Mouse (Mus musculus) ovary, postnatal 36 days (tissue): ENCODE measurements around the gene Rint1.
"Not testable (repeated sequence)": the region's sequence is repeated elsewhere in the genome, so short reads cannot be mapped to it uniquely, and the experiment has no call there.

Experiments
- DNase-seq: peaks from one replicate; pipeline ENCODE4 v3.0.0; 2022; ENCODE audit warnings: low spot score, mixed read lengths

The Rint1 gene

DNA sequence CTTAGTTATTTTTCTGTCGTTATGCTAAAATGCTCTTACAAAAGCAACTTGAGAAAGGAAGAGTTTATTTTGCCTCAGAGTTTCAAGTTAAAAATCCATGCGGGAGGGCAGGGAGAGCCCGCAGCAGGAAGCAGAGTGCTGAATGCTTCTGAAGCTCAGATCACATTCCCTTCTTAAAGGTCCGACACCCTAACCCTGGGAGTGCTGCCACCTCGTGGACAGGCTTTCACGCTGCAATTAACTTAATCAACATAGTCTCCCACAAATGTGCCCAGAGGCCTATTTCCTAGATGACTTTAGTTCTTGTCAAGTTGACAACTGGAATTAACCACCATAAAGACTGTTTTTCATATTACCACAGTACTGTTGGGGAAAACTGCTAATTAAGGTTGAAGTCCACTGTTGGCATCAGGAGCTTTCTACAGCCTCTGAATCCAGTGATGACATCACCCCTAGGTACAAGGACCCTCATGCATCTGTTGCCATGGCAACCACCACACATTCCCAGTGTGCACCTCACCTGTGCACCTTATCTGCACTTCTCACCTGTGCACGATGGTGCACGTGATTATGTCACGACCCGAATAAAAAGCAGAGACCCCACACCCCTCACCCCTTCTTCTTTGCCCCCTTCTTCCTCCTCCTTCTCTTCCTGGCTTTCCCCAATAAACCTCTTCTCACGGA lies 39.0 kb downstream of the Rint1 start:
- peak; percentile 57 for DNase-seq

DNA sequence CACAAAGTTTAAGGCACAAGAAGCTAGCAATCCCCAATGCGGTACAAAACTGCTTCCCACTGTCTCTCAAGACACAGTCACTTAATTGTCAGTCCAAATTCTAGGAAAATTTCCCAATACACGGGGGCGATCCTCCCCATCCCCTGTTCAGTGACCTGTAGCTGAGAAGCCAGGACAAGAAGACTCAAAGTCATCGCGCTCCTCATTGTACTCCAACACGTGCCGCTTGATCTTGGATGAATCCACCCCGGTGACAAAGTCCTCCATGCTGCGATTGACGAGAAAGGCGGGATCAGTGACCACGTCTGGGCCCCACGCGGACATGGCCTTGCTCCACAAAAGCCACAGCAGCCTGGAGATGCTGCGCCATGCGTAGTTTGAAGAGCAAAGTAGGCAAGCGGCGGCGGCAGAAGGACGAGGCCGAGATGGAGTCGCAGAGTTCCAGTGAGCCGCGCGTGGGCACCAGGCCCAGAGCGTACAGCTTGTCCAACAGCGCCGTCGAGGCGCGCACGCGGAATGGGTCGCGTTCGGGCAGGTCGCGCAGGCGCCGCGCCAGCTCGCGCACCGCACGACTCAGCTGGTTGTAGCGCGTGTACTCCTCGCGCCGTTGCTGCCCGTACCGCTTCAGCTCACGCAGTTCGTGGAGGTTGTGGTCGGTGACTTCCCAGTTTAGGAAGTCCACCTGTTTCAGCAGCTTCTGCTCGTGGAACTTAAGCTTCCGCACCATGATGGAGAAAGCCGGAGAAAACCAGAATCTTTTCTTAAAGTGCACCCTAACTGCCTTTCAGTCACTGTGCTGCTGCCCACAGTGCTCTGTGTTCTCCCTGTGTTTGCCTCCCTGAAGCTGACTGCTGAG lies 43.6 kb downstream of the Rint1 start:
- peak; percentile 31 for DNase-seq

DNA sequence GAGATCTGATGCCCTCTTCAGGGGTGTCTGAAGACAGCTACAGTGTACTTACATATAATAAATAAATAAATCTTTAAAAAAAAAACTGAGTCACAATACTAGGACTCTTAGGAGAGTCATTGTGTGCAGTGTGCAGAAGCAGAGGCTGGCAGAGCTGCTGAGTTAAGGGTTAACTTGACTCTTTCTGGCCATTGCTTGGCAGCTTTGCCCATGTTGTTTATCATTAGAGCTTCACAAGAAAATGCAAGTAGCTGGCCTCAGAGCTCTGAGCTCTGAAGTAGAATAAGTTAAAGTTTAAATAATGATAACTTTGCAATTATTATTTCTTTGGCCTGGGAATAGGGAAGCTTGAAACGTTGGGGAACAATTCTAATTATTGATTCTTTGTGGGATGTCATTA lies 48.2 kb downstream of the Rint1 start:
- DNase-seq = not testable (repeated sequence)

DNA sequence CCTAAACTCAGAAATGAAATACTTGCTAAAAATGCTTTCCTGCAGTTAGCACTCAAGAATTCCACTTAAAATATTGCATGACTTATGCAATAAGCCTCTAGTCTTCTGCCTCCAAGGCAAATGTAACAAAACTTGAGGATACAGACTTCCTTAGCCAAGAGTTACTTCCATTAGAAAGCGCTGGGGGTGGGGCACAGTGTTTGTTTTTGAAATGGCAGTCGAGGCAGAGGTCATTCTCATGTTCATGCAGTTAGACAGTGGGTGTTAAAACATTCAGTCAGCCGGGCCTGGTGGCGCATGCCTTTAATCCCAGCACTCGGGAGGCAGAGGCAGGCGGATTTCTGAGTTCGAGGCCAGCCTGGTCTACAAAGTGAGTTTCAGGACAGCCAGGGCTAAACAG lies 50.6 kb downstream of the Rint1 start:
- DNase-seq = no peak

DNA sequence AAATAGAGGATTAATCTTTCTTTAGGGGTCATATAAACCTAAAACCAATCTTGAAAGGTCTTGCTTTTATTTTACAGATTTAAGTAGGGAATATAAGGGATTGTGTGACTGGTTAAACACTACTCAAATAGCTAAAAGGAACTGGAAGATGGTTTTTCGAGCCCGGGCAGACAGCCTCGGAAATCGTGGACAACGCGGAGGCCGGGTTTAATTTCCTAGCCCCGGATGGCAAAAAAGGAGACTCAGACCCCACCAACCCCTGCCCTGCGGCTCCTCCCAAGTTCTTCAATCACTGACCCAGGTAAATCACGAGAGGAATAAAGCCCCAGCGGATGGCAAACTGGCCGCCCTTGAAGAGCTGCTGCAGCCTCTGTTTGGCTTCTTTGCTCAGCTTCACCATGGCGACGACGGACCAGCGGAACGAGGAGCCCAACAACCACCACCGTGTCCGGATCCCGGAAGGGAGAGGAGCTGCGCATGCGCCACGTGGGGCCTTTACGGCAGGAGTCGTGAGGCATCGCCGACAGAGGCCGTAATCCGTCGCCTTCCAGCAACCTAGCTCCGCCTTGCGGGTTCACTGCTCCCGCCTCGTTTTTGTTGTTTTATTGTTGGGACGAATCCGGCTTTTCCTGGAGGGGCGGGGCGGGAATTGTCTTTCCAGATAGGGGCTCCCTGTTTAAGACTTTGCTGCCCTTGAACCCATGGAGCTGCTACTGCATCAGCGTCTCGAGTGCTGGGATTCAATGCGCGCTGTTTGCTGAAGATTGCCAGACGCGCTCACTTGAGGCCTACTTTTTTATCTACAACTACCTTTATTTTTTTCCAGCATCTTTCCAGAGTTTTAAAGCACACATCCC lies 56.4 kb downstream of the Rint1 start, which contains the start of gene Tomm7:
Gene Tomm7, minus strand, starts transcription at position 488 of the 857 bp plus-strand sequence.
- DNase-seq = peak; percentile 97

DNA sequence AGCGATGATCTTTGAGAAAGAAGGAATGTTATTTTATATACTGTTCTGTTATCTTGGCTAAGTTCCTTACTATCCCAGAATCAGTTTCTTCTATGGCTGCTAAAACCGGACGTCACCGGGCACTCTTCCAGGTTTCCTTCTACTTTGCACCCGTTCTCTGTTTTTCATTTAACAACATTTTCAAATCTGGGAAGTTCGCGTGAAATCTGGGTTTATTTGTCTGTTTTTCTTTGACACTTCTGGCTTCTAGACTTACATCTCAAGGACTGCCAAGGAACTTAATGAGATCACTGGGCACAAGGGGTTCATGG lies 57.0 kb downstream of the Rint1 start:
- DNase-seq = peak; percentile 20

DNA sequence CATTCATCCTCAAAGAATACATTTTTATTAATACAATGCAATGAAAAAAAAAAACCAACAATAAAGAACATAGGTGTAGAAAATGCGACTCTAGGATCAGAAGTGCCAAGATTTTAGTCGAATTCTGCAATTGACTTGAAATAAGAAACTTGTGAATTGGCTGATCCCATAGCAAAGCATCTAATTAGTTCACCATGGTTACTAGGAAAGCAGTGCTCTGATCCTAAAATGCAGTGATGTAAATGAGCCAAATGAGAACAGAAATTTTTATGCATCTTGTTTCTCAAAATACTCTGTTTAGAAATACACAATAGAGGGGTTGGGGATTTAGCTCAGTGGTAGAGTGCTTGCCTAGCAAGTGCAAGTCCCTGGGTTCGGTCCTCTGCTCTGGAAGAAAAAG lies 57.6 kb downstream of the Rint1 start:
- no peak for DNase-seq

DNA sequence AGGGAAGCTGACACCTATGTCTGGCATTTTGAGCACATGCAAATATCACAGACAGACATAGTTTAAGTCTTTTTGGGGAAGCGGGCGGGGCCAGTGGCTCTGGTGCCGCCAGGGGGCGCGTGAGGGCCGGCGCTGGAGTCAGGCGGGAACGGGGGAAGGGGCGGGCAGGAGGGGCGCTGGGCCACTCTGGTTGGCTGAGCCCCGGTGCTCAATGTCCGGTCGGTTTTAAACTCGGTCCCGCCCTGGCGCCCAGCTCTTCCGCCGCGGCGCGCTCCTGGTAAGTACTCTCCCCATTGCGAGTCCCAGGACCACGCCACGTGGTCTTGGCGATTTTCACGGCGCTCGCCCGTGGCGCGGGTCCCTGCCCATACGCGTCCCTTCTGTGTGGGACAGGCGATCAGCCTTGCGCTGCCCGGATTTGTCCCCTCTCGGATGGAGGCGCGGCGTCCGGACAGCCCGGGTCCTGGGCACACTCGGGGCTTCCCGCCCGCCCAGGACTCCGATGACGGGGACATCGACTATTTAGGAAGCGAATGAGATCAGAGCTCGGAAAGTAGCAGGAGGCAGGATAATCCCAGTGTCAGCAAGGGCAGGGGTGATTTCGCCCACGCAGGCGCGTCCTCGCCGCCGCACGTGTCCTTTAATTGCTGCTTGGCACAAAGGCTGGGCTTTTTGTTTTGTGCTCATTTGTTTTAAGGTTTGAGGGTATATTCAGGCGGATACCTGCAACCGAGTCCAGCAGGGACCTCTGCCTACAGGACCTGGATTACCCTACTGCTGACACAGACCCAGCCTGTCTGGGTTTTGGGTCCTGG lies 63.0 kb downstream of the Rint1 start:
- DNase-seq = peak; percentile 92

DNA sequence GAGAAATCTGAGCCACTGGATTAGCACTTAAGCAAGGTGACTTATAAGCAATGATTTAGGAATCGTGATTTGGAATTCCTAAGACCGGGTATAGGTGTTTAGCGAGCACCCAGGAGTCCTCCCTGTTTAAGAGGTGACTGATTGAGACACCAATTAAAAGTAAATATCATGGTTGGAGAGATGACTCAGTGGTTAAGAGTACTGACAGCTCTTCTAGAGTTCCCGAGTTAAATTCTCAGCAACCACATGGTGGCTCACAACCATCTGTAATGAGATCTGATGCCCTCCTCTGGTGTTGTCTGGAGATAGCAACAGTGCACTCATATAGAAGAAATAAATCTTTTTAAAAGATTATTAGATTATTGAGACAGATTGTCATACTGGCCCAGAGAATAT lies 63.6 kb downstream of the Rint1 start:
- DNase-seq = not testable (repeated sequence)

DNA sequence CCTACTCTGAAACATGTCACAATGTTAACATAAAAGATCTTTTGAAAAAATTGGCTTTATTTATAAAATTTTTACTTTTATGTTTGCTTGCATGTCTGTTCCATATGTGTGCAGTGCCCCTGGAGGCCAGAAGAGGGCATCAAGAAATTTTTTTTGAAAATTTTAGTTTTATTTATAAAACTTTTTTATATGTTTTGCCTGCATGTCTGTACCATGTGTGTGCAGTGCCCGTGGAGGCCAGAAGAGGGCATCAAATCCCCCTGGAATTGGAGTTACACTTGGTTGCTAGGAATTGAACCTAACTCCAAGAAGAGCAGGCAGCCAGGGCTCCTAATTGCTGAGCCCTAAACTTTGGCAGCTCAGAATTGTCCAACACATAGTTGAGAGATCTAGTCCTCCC lies 65.4 kb downstream of the Rint1 start:
- DNase-seq = not testable (repeated sequence)

DNA sequence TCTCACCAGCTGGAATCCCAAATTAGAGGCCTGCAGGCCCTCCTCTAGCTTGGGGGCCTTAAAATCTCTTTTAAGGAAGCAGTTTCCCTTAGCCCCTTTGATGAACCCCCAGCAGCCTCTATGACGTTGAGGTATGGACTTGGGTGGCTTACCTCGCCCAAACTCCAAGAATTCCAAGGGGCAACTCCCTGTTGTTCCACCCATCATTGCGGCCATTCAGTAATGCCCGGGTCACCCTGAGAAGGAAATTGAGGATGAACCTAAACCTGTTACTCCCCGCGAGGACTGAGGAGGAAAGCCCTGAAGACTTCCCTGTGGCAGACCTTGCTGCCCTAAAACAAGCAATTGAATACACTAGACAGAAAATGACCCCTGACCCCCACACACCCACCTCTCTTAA lies 68.0 kb downstream of the Rint1 start:
- DNase-seq = no peak

DNA sequence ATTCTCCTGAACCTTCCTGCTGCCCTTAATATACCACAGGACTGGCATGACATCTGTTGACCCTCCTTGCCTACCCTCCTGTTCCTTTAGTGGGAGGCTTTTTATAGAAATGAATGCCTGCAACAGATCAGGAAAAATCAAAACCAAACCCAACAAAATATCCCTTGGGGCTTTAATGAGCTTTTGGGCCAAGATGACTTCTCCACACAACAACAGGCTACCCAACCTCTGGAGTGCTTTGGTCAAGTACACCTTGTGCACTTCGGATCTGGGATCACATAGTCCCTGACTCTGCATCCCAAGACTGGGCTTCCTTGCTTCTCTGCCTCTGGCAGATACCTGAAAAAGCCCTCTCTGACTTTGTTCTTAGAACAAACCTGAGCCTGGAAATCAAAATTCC lies 68.7 kb downstream of the Rint1 start:
- DNase-seq = no peak

DNA sequence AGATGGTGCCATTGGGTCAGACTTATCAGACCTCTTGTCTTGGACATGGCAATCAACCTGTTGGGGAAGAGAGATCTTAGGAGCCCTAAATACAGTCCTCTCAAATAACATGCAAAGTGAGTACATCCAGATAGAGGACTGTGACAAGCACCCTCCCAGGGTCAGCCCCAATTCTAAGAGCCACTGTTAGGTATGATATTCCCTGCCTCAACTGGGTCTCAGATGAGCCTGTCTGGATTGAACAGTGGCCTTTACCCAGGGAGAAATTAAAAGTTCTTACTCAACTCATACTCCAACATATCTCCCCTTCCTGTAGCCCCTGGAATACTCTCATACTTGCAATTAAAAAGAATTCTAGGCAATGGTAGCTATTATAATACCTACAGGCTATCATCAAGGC lies 69.7 kb downstream of the Rint1 start:
- no peak for DNase-seq

DNA sequence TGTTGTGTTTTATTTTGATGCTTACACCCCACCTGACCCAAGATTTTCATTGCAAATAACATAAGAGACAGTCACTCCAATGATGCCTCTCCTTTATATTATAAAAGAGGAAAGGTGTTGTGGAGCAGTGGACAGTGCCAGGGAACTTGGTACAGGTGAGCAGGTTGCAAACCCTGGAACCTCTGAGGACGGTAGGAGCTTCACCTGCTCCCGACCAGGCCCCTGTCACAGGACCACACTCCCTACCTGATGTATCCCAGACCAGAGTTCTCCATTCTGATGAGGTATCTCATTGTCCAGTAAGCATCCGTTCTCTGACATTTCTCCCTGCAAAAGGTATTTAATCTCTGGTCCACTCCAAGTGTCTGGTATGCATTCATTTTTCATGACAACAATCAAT lies 70.5 kb downstream of the Rint1 start:
- no peak for DNase-seq

DNA sequence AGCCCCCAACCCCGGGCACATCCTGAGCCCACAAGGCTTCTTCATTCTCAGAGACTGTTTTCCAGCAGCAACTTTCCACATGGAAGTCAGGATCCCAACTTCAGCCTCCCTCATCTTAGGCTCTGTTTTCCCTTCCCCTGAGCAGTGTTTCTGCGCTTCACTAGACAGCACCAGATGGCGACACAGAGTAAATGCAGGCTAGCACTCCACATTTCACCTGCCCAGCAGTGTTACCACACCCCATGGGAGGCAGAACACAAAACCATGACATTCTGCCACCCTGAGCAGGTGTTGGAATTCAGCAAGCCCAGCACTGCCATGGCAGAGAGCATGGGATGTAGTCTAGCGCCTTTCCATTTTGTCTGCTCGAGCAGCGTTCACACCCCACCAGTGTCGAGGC lies 71.1 kb downstream of the Rint1 start:
- DNase-seq = no peak

DNA sequence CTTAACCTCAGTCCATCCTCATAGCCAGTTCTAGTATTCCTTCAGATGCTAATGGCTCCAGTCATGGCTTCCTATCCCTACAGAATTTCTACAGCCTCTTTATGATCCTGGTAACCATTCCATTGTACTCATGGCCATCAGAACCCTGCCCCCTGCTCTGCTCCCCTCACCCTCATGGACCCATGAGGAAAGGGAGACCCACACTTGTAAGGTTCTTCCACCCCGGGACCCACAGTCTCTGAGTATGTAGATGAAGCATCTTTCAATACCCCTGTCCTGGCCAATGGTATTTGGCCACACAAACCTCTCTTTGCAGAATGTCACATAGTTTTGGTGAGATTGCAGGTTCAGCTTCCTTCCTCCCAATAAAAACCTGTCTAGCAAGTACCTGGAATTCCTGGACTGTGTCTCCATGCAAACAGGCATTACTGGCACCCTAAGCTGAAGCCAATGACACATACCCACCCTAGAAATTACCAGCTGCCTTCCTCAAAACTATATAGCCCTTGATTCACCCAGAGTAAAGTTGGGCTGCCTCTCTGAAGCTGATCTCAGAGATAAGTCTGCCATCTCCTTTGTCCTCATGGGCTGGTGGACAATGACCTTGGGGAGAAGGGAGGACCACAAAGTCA lies 71.7 kb downstream of the Rint1 start:
- no peak for DNase-seq

DNA sequence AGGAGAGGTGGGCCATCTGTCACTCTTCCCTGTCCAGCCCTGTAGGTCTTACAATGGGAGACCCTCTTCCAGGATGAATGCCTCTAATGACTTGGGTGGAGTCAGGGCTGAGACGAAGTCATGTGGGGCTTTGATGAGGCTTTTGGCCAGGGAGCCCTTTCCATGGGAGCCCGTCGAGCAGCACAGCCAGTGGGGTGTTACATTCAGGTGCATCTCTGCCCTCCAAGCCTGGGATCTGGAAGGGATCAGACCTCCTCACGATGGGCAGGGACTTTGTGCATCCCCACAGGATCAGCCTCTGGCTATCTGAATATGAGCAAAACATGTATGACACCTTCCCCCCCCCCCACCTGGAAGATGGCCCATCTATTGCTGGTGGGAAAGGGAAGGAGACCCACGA lies 72.4 kb downstream of the Rint1 start:
- DNase-seq = no peak

DNA sequence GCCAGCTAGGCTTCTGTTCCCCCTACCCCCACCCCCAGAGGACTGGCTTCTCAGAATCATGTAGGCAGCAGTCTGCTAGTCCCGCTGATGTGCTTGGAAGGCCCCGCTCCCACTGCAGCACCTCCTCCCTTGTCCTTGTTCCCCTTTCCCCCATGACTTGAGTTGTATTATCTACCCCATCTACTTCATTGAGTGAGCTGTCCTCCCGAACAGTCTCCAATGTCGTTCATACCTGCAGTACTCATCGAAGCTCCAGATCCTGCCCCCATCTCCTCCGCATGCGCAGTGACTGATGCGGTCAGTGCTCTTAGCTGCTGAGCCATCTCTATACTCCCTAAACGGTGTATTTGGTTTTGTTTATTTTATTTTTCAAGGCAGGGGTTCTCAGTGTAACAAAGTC lies 74.2 kb downstream of the Rint1 start:
- DNase-seq = no peak

DNA sequence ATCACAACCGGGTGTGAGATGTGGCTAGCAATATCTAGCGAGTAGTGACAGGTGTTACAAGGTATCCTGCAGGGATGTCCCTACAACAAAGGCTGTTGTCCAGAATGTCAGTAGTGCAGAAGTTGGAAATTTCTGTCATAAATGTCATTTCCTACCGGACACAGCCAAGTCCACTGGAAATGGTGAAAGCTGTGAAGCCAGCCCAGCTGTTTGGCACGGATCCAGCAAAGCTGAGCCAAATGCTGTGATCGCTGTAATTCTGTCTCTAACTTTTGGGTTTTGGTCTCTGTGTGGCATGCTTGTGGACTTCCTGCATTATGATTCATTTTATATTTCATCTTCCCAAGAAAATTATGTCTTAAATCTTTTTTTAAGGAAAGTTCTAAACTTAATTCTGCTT lies 74.8 kb downstream of the Rint1 start:
- peak; percentile 53 for DNase-seq

DNA sequence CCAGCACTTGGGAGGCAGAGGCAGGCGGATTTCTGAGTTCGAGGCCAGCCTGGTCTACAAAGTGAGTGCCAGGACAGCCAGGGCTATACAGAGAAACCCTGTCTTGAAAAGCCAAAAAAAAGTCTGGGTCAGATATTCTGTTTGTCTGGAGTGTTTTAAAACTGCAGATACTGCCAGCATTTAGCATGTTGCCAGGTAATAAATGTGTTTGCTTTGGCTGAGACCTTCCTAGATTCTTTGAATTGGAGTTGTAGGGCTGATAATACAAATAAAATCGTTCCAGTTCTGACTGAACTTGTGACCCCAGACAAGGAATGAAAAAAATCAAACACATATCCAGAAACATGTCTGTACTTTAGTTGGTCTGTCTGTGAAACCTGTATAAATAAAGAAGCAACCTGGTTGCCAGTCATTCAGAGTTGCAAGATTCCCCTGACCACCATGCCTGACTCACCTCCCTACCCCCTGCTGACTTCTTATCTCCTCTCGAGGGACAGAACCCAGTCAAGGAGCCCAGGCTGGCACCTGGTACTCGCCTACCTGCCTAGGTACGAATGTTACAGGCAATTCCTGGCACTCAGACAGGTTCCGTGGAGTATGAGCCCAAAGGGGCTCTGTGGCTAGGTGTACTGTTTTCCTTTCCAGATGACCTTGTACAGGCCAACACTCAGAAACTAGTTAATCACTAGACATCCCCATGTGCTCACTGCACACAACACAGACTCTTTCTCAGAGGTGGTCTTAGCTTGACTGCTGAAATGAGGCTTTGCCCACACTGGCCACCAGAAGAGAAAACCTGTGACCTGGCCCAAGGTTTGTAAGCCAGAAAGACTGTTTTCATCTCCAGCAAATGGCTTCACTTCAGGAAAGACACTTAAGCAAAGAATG lies 75.9 kb downstream of the Rint1 start:
- DNase-seq = no peak
